In genomic region chr16:96081742-96082241, GRCm38 (mm10) we compare ENCODE assay signal across 8 mouse cellular contexts. TPM values are rescaled to one million over a fixed set of nuclear protein-coding genes. Genes with fewer than 3 reads are reported as not detected.
A peak's percentile ranks its signal among the peaks of the same experiment; 100 is the strongest.
DNase-seq lines count a peak whose midpoint lies in the region; ATAC-seq and TF ChIP-seq lines count a peak whose summit lies in the region.

No protein-coding gene starts in this region.

- no peaks in the 10 kb centered on the region for H3K27me3 ChIP-seq in spleen, adult 2 months (ENCODE audit: control insufficient read depth, insufficient read depth, low read length)
- no peaks in the 10 kb centered on the region for H3K27me3 ChIP-seq in stomach, embryonic 14.5 days (ENCODE audit: control insufficient read depth, insufficient read depth, low read length)

- H3K4me3 ChIP-seq in spleen, adult 2 months (ENCODE audit: extremely low read depth, insufficient read depth, insufficient read length), result peak overlapping the region; percentile 99
- H3K4me3 ChIP-seq in stomach, embryonic 14.5 days (ENCODE audit: low read depth, low read length), result peak overlapping the region; percentile 100

- no peak for TF ChIP-seq CTCF in spleen, adult 2 months (IDR thresholded peaks at IDR 0.05; ENCODE audit: extremely low read depth, insufficient read depth, insufficient read length, insufficient replicate concordance)

- WGBS in spleen, adult 2 months, result under 1% methylated on average over 61 of the region's 68 CpGs
- under 1% methylated on average over 49 of the region's 68 CpGs for WGBS in stomach, embryonic 14.5 days

- peak overlapping the region; percentile 97 for H3K9ac ChIP-seq in stomach, embryonic 14.5 days (replicated peaks; ENCODE audit: low read depth, low read length)

- peaks cover 31% of the 10 kb centered on the region for H3K4me1 ChIP-seq in spleen, adult 2 months (ENCODE audit: control insufficient read depth, insufficient read depth, insufficient read length)
- H3K4me1 ChIP-seq in stomach, embryonic 14.5 days (ENCODE audit: control insufficient read depth, insufficient read depth, low read length), result peaks cover 12% of the 10 kb centered on the region; the same call in 1 of the 2 replicates

- ATAC-seq in cerebellum, adult (ENCODE audit: insufficient number of reproducible peaks, low FRiP score, low TSS enrichment), result peak; percentile 29; the same call in 1 of the 2 replicates
- peak; percentile 16; the same call in 1 of the 2 replicates for ATAC-seq in stomach, embryonic 14.5 days (ENCODE audit: insufficient number of reproducible peaks, insufficient read depth, low FRiP score, low read depth)

- TF ChIP-seq POLR2A in spleen, adult 2 months (IDR thresholded peaks at IDR 0.05; ENCODE audit: low read depth, low read length), result no peak

- peak overlapping the region; percentile 67 for H3K4me2 ChIP-seq in stomach, embryonic 14.5 days (replicated peaks; ENCODE audit: low read depth, low read length)

- H3K36me3 ChIP-seq in spleen, adult 2 months (ENCODE audit: control insufficient read depth, insufficient read depth, low read length), result peaks cover 7% of the 10 kb centered on the region
- H3K36me3 ChIP-seq in stomach, embryonic 14.5 days (ENCODE audit: control insufficient read depth, insufficient read depth, low read length), result peaks cover 24% of the 10 kb centered on the region

- H3K27ac ChIP-seq in spleen, adult 2 months (ENCODE audit: insufficient read depth, low read length), result peak overlapping the region; percentile 93
- peak overlapping the region; percentile 99 for H3K27ac ChIP-seq in stomach, embryonic 14.5 days (ENCODE audit: low read length)

- H3K9me3 ChIP-seq in stomach, embryonic 14.5 days (ENCODE audit: control insufficient read depth, low read depth, low read length), result no peaks in the 10 kb centered on the region

- intact Hi-C loops in gastrocnemius, postnatal 36 days (cut with DNase I), result loop anchor here (5.0 kb wide), 1 partner anchor 46 kb away; the partner anchor contains the start of gene Hmgn1

- peak in 1 of 2 experiments; percentile 46 for DNase-seq in spleen, adult 2 months (ENCODE audit: low read depth in 1 of 2, low spot score in 2 of 2)
- DNase-seq in spleen, adult 12 weeks (ENCODE audit: low spot score), result no peak
- DNase-seq in gastrocnemius, postnatal 36 days, result peak; percentile 30 to 59
- peak; percentile 56 to 77 for DNase-seq in kidney, postnatal 36 days
- DNase-seq in lung, postnatal 14 days, result peak; percentile 63
- DNase-seq in thymus, postnatal 0 days (ENCODE audit: low spot score), result no peak

RNA-seq across cellular contexts. Expression of gene Brwd1, which starts 0.5 kb away (rescaled TPM):
- 32.8 and 41.9 TPM in 2 replicates for polyA plus RNA-seq in spleen, adult 2 months (2012; rRNA removed)
- 10 to 100 TPM; 51.2 to 56.2 TPM for total RNA-seq in gastrocnemius, postnatal 36 days (2021)
- polyA plus RNA-seq in stomach, embryonic 14.5 days (2014; fragmentation: Nextera tagmentation; extraction: Ambion mirVana), result 124 and 133 TPM in 2 replicates
- 56.8 and 62.9 TPM in 2 replicates for polyA plus RNA-seq in thymus, postnatal 0 days (2015; fragmentation: Nextera tagmentation; extraction: Ambion mirVana)

RNA-seq across cellular contexts. Expression of gene Hmgn1, which starts 45.7 kb away (rescaled TPM):
- polyA plus RNA-seq in spleen, adult 2 months (2012; rRNA removed), result 19.0 and 19.9 TPM in 2 replicates
- 10 to 100 TPM; 23.7 to 35.1 TPM for total RNA-seq in gastrocnemius, postnatal 36 days (2021)
- polyA plus RNA-seq in stomach, embryonic 14.5 days (2014; fragmentation: Nextera tagmentation; extraction: Ambion mirVana), result 589 and 679 TPM in 2 replicates
- 380 and 399 TPM in 2 replicates for polyA plus RNA-seq in thymus, postnatal 0 days (2015; fragmentation: Nextera tagmentation; extraction: Ambion mirVana)

Comparison
In these comparisons a context has a peak if more than half of its experiments do, and no peak if none do; other contexts are left out.
1. DNase-seq: peak in gastrocnemius, postnatal 36 days (2 of 2), kidney, postnatal 36 days (2 of 2) and lung, postnatal 14 days (single experiment); none in spleen, adult 12 weeks (single experiment) and thymus, postnatal 0 days (single experiment).
2. RNA of gene Hmgn1, which starts 45.7 kb away (polyA plus RNA-seq): 589 to 679 TPM in stomach, embryonic 14.5 days and 380 to 399 TPM in thymus, postnatal 0 days; 19.0 to 19.9 TPM in spleen, adult 2 months; every median in the first group is over 10 times any median in the second.